Mouse (Mus musculus) layer of hippocampus, adult 9-10 months (tissue): ENCODE data around the gene Agap3.

Experiments
- DNase-seq: peaks from one replicate; pipeline ENCODE4 v3.0.0; 2022; ENCODE audit warnings: low spot score

The Agap3 gene

GRCm38 (mm10) chr5:24474723-24475261 lies 22.8 kb downstream of the Agap3 start:
- DNase-seq, result no peak

- DNase-seq, result no peak
These were observed 23.7 kb downstream of the Agap3 start for GRCm38 (mm10) chr5:24475476-24476241.

- DNase-seq, result no peak
These were observed 25.9 kb downstream of the Agap3 start for GRCm38 (mm10) chr5:24477909-24478308.

- DNase-seq, result no peak
These were observed 29.7 kb downstream of the Agap3 start for GRCm38 (mm10) chr5:24481647-24482046.

GRCm38 (mm10) chr5:24482247-24483079 lies 30.5 kb downstream of the Agap3 start:
- DNase-seq, result no peak

- no peak for DNase-seq
These were observed 31.3 kb downstream of the Agap3 start for GRCm38 (mm10) chr5:24483326-24483725.

- no peak for DNase-seq
These were observed 33.0 kb downstream of the Agap3 start for GRCm38 (mm10) chr5:24484963-24485362.

GRCm38 (mm10) chr5:24486097-24486496 lies 34.1 kb downstream of the Agap3 start:
- DNase-seq, result peak; percentile 75

- no peak for DNase-seq
These were observed 34.8 kb downstream of the Agap3 start for GRCm38 (mm10) chr5:24486738-24487137.

GRCm38 (mm10) chr5:24490413-24490920 lies 38.5 kb downstream of the Agap3 start:
- no peak for DNase-seq

GRCm38 (mm10) chr5:24492546-24493285 lies 40.7 kb downstream of the Agap3 start:
- DNase-seq, result no peak

- DNase-seq, result no peak
These were observed 43.0 kb downstream of the Agap3 start for GRCm38 (mm10) chr5:24495019-24495418.

GRCm38 (mm10) chr5:24496756-24497155 lies 44.8 kb downstream of the Agap3 start:
- DNase-seq, result no peak

GRCm38 (mm10) chr5:24497526-24497925 lies 45.5 kb downstream of the Agap3 start:
- no peak for DNase-seq

GRCm38 (mm10) chr5:24499113-24499512 lies 47.1 kb downstream of the Agap3 start:
- no peak for DNase-seq

- no peak for DNase-seq
These were observed 48.9 kb downstream of the Agap3 start for GRCm38 (mm10) chr5:24500851-24501250.

GRCm38 (mm10) chr5:24502786-24503185 lies 50.8 kb downstream of the Agap3 start:
- DNase-seq, result no peak

GRCm38 (mm10) chr5:24505513-24505912 lies 53.5 kb downstream of the Agap3 start:
- DNase-seq, result no peak

GRCm38 (mm10) chr5:24508406-24508805 lies 56.4 kb downstream of the Agap3 start:
- no peak for DNase-seq

GRCm38 (mm10) chr5:24510635-24511034 lies 58.7 kb downstream of the Agap3 start:
- DNase-seq, result peak; percentile 30

GRCm38 (mm10) chr5:24512271-24512670 lies 60.3 kb downstream of the Agap3 start:
- DNase-seq, result no peak

- DNase-seq, result no peak
These were observed 69.4 kb downstream of the Agap3 start for GRCm38 (mm10) chr5:24521366-24521765.
